Mouse (Mus musculus): ENCODE measurements around the gene Dusp22. TPM values are rescaled to one million over a fixed set of nuclear protein-coding genes. Genes with fewer than 3 reads are reported as not detected.
A peak's percentile ranks its signal among the peaks of the same experiment; 100 is the strongest.

Gene Dusp22
- polyA plus RNA-seq, 1 experiment from 2014 or later, result 45.0 TPM

GRCm38 (mm10) chr13:30741172-30741571 lies 81.4 kb downstream of the Dusp22 start:
- Histone ChIP-seq H3K27ac (replicated peaks) (no peak overlapping the region), H3K4me1 (no peaks in the 10 kb centered on the region), H3K9me3 (replicated peaks) (no peaks in the 10 kb centered on the region), H3K4me2 (replicated peaks) (no peak overlapping the region), H3K9ac (no peak overlapping the region), H3K36me3 (no peaks in the 10 kb centered on the region), H3K4me3 (replicated peaks) (no peak overlapping the region), H3K27me3 (peaks cover 4% of the 10 kb centered on the region; the same call in 1 of the 2 replicates)
- WGBS, result 72% methylated on average over 5 of the region's 5 CpGs
- ATAC-seq (ENCODE audit: insufficient number of reproducible peaks, low FRiP score, low TSS enrichment, low read depth), result no peak

- WGBS, result 72% methylated on average over 6 of the region's 6 CpGs
- H3K27ac ChIP-seq (replicated peaks), result no peak overlapping the region
Measured at GRCm38 (mm10) chr13:30742411-30742970, 82.7 kb downstream of the Dusp22 start.

GRCm38 (mm10) chr13:30745121-30745520 lies 85.3 kb downstream of the Dusp22 start:
- Histone ChIP-seq H3K36me3 (no peaks in the 10 kb centered on the region), H3K9ac (no peak overlapping the region), H3K27me3 (peaks cover 41% of the 10 kb centered on the region), H3K9me3 (replicated peaks) (no peaks in the 10 kb centered on the region), H3K4me2 (replicated peaks) (no peak overlapping the region), H3K4me3 (replicated peaks) (no peak overlapping the region), H3K27ac (replicated peaks) (no peak overlapping the region), H3K4me1 (peaks cover 15% of the 10 kb centered on the region)
- no peak for ATAC-seq (ENCODE audit: insufficient number of reproducible peaks, low FRiP score, low TSS enrichment, low read depth)
- 61% methylated on average over 7 of the region's 7 CpGs for WGBS

More at GRCm38 (mm10) chr13:30742411-30742970, 82.7 kb downstream of the Dusp22 start:
- Histone ChIP-seq H3K9me3 (replicated peaks) (no peaks in the 10 kb centered on the region), H3K9ac (no peak overlapping the region), H3K4me2 (replicated peaks) (no peak overlapping the region), H3K4me1 (no peaks in the 10 kb centered on the region), H3K36me3 (no peaks in the 10 kb centered on the region), H3K27me3 (peaks cover 15% of the 10 kb centered on the region), H3K4me3 (replicated peaks) (no peak overlapping the region)
- no peak for ATAC-seq (ENCODE audit: insufficient number of reproducible peaks, low FRiP score, low TSS enrichment, low read depth)

- H3K27ac ChIP-seq (replicated peaks), result no peak overlapping the region
- 63% methylated on average over 5 of the region's 5 CpGs for WGBS
- H3K9me3 ChIP-seq (replicated peaks), result no peaks in the 10 kb centered on the region
- H3K27me3 ChIP-seq, result peaks cover 60% of the 10 kb centered on the region
- no peaks in the 10 kb centered on the region for H3K36me3 ChIP-seq
- no peak for ATAC-seq (ENCODE audit: insufficient number of reproducible peaks, low FRiP score, low TSS enrichment, low read depth)
- H3K4me2 ChIP-seq (replicated peaks), result no peak overlapping the region
- H3K4me1 ChIP-seq, result peaks cover 23% of the 10 kb centered on the region
- H3K4me3 ChIP-seq (replicated peaks), result no peak overlapping the region
- H3K9ac ChIP-seq, result no peak overlapping the region
Measured at GRCm38 (mm10) chr13:30747068-30747467, 87.3 kb downstream of the Dusp22 start.

- H3K9me3 ChIP-seq (replicated peaks), result no peaks in the 10 kb centered on the region
- H3K9ac ChIP-seq, result no peak overlapping the region
- H3K27me3 ChIP-seq, result peaks cover 61% of the 10 kb centered on the region
- WGBS, result 54% methylated on average over 11 of the region's 11 CpGs
- peaks cover 23% of the 10 kb centered on the region for H3K4me1 ChIP-seq
- H3K4me2 ChIP-seq (replicated peaks), result no peak overlapping the region
- H3K4me3 ChIP-seq (replicated peaks), result no peak overlapping the region
- H3K36me3 ChIP-seq, result no peaks in the 10 kb centered on the region
- no peak for ATAC-seq (ENCODE audit: insufficient number of reproducible peaks, low FRiP score, low TSS enrichment, low read depth)
- H3K27ac ChIP-seq (replicated peaks), result no peak overlapping the region
Measured at GRCm38 (mm10) chr13:30747504-30747903, 87.7 kb downstream of the Dusp22 start.

GRCm38 (mm10) chr13:30748321-30748720 lies 88.5 kb downstream of the Dusp22 start:
- H3K27me3 ChIP-seq, result peaks cover 67% of the 10 kb centered on the region
- H3K36me3 ChIP-seq, result no peaks in the 10 kb centered on the region
- H3K4me1 ChIP-seq, result peaks cover 23% of the 10 kb centered on the region
- no peak overlapping the region for H3K4me2 ChIP-seq (replicated peaks)
- H3K9ac ChIP-seq, result no peak overlapping the region
- WGBS, result 54% methylated on average over 11 of the region's 11 CpGs
- ATAC-seq (ENCODE audit: insufficient number of reproducible peaks, low FRiP score, low TSS enrichment, low read depth), result no peak
- no peaks in the 10 kb centered on the region for H3K9me3 ChIP-seq (replicated peaks)
- H3K27ac ChIP-seq (replicated peaks), result no peak overlapping the region
- no peak overlapping the region for H3K4me3 ChIP-seq (replicated peaks)

- no peak within 1 kb of the TSS for H3K9ac ChIP-seq
- peaks cover 23% of the 10 kb centered on the region for H3K4me1 ChIP-seq
- no peaks in the 10 kb centered on the region for H3K36me3 ChIP-seq
- peak within 1 kb of the TSS; percentile 39 for H3K4me3 ChIP-seq (replicated peaks)
- no peaks in the 10 kb centered on the region for H3K9me3 ChIP-seq (replicated peaks)
- no peak within 1 kb of the TSS for H3K27ac ChIP-seq (replicated peaks)
- peak within 1 kb of the TSS; percentile 75 for H3K4me2 ChIP-seq (replicated peaks)
- H3K27me3 ChIP-seq, result peaks cover 67% of the 10 kb centered on the region
- ATAC-seq (ENCODE audit: insufficient number of reproducible peaks, low FRiP score, low TSS enrichment, low read depth), result peak; percentile 82
- whole genome bisulfite sequencing, result under 1% methylated on average over 21 of the region's 21 CpGs
Measured at GRCm38 (mm10) chr13:30749021-30749556, 89.3 kb downstream of the Dusp22 start, which contains the start of gene Irf4. Gene Irf4 (plus strand): TSS chr13:30749226.

GRCm38 (mm10) chr13:30749557-30750141 lies 89.8 kb downstream of the Dusp22 start:
- Histone ChIP-seq H3K27me3 (peaks cover 67% of the 10 kb centered on the region), H3K27ac (replicated peaks) (no peak overlapping the region), H3K4me2 (replicated peaks) (peak overlapping the region; percentile 75), H3K36me3 (no peaks in the 10 kb centered on the region), H3K9me3 (replicated peaks) (no peaks in the 10 kb centered on the region), H3K9ac (no peak overlapping the region), H3K4me3 (replicated peaks) (peak overlapping the region; percentile 39), H3K4me1 (peaks cover 23% of the 10 kb centered on the region)
- WGBS, result 4% methylated on average over 11 of the region's 11 CpGs
- no peak for ATAC-seq (ENCODE audit: insufficient number of reproducible peaks, low FRiP score, low TSS enrichment, low read depth)

GRCm38 (mm10) chr13:30750461-30751303 lies 90.9 kb downstream of the Dusp22 start:
- H3K27me3 ChIP-seq, result peaks cover 70% of the 10 kb centered on the region
- WGBS, result 3% methylated on average over 33 of the region's 33 CpGs
- no peak overlapping the region for H3K27ac ChIP-seq (replicated peaks)
- peaks cover 23% of the 10 kb centered on the region for H3K4me1 ChIP-seq
- H3K4me2 ChIP-seq (replicated peaks), result peak overlapping the region; percentile 75
- H3K36me3 ChIP-seq, result no peaks in the 10 kb centered on the region
- no peak for ATAC-seq (ENCODE audit: insufficient number of reproducible peaks, low FRiP score, low TSS enrichment, low read depth)
- H3K4me3 ChIP-seq (replicated peaks), result peak overlapping the region; percentile 39
- H3K9ac ChIP-seq, result no peak overlapping the region
- no peaks in the 10 kb centered on the region for H3K9me3 ChIP-seq (replicated peaks)

GRCm38 (mm10) chr13:30751304-30751580 lies 91.4 kb downstream of the Dusp22 start:
- H3K4me3 ChIP-seq (replicated peaks), result no peak overlapping the region
- no peak overlapping the region for H3K27ac ChIP-seq (replicated peaks)
- no peaks in the 10 kb centered on the region for H3K9me3 ChIP-seq (replicated peaks)
- H3K4me1 ChIP-seq, result peaks cover 23% of the 10 kb centered on the region
- H3K36me3 ChIP-seq, result no peaks in the 10 kb centered on the region
- no peak overlapping the region for H3K4me2 ChIP-seq (replicated peaks)
- ATAC-seq (ENCODE audit: insufficient number of reproducible peaks, low FRiP score, low TSS enrichment, low read depth), result no peak
- no peak overlapping the region for H3K9ac ChIP-seq
- peaks cover 66% of the 10 kb centered on the region for H3K27me3 ChIP-seq
- WGBS, result 26% methylated on average over 6 of the region's 6 CpGs

- Histone ChIP-seq H3K4me2 (replicated peaks) (no peak overlapping the region), H3K9me3 (replicated peaks) (no peaks in the 10 kb centered on the region), H3K27me3 (peaks cover 53% of the 10 kb centered on the region), H3K36me3 (no peaks in the 10 kb centered on the region), H3K4me1 (peaks cover 23% of the 10 kb centered on the region), H3K4me3 (replicated peaks) (no peak overlapping the region), H3K27ac (replicated peaks) (no peak overlapping the region), H3K9ac (no peak overlapping the region)
- WGBS, result 80% methylated on average over 4 of the region's 4 CpGs
- ATAC-seq (ENCODE audit: insufficient number of reproducible peaks, low FRiP score, low TSS enrichment, low read depth), result no peak
Measured at GRCm38 (mm10) chr13:30752581-30753187, 92.9 kb downstream of the Dusp22 start.

Data from embryonic facial prominence, embryonic 15.5 days (tissue).